Mouse (Mus musculus) gastrocnemius, adult 2 months (tissue): ENCODE measurements around the gene Gm10382. TPM values are rescaled to one million over a fixed set of nuclear protein-coding genes. Genes with fewer than 3 reads are reported as not detected.
A peak's percentile ranks its signal among the peaks of the same experiment; 100 is the strongest.

Experiments used
- DNase-seq: peaks from one replicate; pipeline ENCODE4 v3.0.0; 2022
- H3K27ac ChIP-seq: fragments of 200-600 bp; 2 replicates; pipeline ENCODE4 v1.8.1; 2022; ENCODE audit warnings: mild to moderate bottlenecking
- H3K4me3 ChIP-seq: fragments of 200-600 bp; 2 replicates; pipeline ENCODE4 v1.8.1; 2022; ENCODE audit warnings: mild to moderate bottlenecking, moderate library complexity
- CTCF ChIP-seq: fragments of 200-600 bp; IDR thresholded peaks from 2 replicates; pipeline ENCODE4 v1.8.1; 2022; ENCODE audit warnings: antibody characterized with exemption, mild to moderate bottlenecking, moderate library complexity
- intact Hi-C: fragments of 180-260 bp; cut with DNase I; formaldehyde crosslinking; loops from one replicate; pipeline ENCODE4 v1.15.1; 2025
- long read RNA-seq, 2 experiments: library from polyadenylated mRNA; stranded (forward); transcript quantifications; one replicate each; pipeline ENCODE4 v2.0.0; 2021
- total RNA-seq, 2 experiments: library from RNA; stranded (reverse); gene quantifications; 2 replicates each; pipeline ENCODE4 v1.2.3; 2021

Gene Gm10382
- total RNA-seq: not detected
- long read RNA-seq, experiment 1: 0 reads
- long read RNA-seq, experiment 2: 0 reads

DNA sequence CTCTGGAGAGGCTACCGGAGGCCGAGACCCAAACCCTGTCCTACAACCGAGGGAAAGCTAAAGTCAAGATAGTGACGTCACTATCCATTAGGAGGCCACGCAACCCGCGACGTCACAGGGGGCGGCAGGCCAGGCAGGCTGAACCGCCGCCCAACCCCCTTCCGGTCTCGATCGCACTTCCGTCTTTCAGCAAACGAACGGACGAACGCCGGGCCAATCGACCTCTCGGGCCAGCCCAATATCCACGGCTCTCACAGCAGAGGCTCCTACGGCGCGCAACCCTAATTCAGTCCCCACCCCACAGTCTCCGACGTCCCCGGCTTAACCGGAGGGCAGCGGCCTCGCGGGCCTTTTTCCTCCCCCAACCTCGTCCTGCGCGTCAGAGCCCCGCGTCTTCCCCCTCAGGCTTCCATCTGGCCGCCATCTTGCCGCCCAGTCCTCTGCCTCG, at the start of gene Gm10382:
TSS of gene Gm10382 (plus strand) at position 192 of the 448 bp plus-strand sequence.
- Histone ChIP-seq H3K4me3 (peak within 1 kb of the TSS; percentile 81), H3K27ac (peak within 1 kb of the TSS; percentile 98)
- peak; percentile 91 for DNase-seq
- TF ChIP-seq CTCF: no peak
- intact Hi-C loops: loop anchor here (2.0 kb wide), 1 partner anchor 16 kb away; no protein-coding TSS in a partner anchor

DNA sequence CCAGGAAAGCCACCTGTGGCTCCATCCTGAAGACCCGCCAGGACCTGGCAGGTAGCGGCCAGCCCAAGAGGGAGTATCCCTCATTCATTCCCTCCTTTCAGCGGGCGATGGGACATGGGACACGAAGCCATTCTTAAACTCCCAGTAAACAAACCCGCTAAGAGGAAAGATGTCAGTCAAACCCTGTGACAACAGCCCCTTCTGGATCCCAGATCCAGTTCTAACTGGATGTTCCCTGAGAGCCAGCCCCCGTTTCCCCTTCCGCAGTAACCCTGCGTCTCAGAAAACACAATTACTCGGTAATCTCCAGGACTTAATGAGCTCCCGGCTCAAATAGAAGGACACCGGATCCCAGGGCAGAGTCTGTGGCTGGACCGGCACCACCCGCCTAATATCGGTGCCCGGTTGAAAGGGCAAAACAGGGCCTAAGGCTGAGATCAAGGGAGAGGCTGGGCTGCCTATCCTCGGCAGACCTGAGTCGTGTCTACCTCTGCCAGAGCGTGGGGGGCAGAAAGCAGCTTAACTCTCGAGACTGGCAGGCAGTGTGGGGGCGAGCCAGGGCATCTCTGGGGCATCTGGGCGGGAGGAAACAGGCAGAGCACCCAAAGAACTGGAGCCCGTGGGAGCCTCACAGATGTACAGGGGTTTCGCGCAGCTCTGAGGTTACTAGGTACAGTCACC, 49.1 kb upstream of the Gm10382 start:
- intact Hi-C loops: no loop called here
- TF ChIP-seq CTCF: no peak
- Histone ChIP-seq H3K4me3 (peak overlapping the region; percentile 87), H3K27ac (peak overlapping the region; percentile 86)
- DNase-seq: no peak

DNA sequence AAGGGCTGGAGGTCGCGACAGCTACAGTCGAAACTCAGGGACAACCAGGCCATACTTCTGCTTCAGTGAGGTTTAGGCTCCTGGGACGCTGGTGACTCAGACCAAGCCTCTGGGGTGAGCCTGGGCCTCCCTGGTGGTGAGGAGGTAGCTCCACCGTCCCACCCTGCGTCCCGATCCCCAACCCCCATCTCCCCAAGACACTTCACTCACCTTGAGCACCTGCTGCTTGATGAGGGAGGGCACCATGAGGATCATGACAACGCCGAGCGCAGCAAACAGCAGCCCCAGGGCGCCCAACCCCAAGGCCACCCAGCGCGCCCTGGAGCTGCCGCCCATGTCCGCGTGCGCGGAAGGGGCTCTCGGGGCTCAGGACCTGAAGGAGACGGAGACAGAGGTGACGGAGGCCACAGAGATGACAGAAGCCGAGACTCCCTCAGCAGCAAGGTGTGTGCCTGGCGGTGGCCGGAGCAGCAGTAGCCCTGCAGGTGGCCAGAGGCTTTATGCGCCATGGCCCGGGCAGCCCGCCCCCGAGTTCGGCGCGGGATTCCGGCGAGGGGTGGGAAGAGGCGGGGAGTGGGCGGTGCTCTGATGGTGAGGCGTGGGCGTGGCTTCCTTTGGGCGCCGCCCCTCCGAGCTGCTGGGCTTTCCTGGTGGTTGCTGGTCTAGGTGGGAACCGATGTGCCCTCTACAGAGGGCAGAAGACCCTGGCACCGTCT, 48.4 kb upstream of the Gm10382 start, which contains the start of gene Scarb1:
TSS of gene Scarb1 (minus strand) at position 548 of the 716 bp plus-strand sequence.
- peak; percentile 88 for DNase-seq
- intact Hi-C loops: no loop called here
- peak within 1 kb of the TSS; percentile 86 for H3K27ac ChIP-seq
- TF ChIP-seq CTCF: no peak
- peak within 1 kb of the TSS; percentile 87 for H3K4me3 ChIP-seq

DNA sequence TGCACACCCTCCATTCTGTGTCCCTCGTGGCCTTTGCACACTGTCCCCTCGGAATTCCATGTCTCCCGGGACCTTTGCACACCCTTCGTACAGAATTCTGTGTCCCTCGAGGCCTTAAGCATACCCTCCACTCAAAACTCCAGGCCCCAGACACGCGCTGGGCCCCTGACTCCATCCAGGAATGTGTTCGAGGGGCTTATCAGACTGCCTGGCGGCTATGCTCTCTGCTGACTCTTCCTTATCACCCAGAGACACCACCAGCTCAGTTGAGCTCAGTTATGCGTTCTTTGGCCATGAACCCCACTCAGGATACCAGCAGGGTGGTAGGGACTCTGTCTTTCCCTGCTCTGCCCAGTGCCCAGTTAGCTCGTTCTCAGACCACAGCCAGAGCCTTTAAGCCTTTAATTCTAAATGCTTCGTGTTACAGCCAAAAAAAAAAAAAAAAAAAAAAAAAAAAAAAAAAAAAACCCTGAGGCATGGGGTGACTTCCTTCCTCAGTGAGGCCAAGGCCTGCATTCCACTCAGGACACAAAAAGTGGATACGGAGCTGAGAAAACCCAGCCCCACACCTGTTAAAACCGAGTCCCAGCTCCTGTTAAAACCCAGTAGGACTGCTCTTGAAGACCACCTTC, 47.5 kb upstream of the Gm10382 start:
- peak overlapping the region; percentile 86; the same call in 1 of the 2 replicates for H3K27ac ChIP-seq
- H3K4me3 ChIP-seq: peak overlapping the region; percentile 87
- DNase-seq: peak; percentile 13
- TF ChIP-seq CTCF: no peak
- intact Hi-C loops: no loop called here

DNA sequence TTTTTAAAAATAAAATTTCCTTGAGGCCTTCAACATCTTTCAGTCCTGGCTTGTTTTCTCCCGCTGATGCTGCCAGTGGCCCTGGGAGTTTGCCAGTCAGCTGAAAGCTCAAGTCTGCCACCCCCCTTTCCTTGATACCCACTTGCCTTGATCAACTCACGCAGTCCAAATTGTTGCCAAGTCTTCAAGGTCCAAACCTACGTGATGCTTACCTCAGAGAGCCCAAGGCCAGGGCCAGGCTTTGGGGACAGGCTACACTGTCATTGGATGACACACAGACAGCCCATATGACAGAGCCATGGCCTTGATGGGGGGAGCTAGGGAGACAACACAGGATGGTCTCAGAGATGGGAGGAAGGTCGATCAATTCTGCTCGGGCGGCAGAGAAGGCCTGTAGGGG, 44.8 kb upstream of the Gm10382 start:
- intact Hi-C loops: no loop called here
- no peak for TF ChIP-seq CTCF
- Histone ChIP-seq H3K4me3 (no peak overlapping the region), H3K27ac (no peak overlapping the region)
- peak; percentile 12 for DNase-seq

DNA sequence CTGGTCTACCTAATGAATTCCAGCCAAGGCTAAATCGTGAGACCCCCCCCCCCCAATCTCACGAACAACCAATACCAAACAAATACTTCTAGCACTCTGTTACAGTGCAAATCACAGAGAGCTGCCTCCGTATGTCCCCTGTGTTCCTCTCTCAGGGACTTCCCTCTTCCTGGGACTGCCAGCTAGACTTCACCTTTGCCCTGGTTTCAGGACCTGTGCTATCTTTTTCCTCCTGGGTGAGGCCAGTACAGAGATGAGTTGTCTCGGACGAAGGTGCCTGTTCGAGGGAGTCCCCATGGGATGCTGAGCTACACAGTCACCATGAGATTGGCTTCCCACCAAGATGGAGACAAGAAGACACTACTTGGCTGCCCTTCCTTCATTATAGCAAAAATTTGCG, 41.1 kb upstream of the Gm10382 start:
- intact Hi-C loops: no loop called here
- H3K4me3 ChIP-seq: no peak overlapping the region
- no peak for TF ChIP-seq CTCF
- H3K27ac ChIP-seq: no peak overlapping the region
- no peak for DNase-seq

DNA sequence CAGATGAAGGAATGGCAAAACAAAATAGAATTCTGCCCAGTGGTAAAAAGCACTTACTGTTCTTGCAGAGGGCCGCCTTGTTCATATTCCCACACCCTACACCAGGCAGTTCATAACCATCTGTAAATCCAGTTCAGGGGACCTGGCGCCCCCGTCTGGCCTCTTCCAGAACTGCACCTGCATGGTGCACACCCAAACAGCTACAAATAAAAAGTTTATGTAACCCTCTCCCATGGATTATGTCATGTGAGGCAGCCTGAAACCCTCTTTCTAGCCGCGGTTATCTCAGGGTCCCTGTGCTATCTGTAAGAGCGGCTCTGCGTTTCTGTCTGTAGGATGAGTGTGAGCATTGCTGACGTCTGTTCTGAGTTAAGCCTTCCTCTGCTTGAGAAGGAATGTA, 40.6 kb upstream of the Gm10382 start:
- Histone ChIP-seq H3K4me3 (no peak overlapping the region), H3K27ac (no peak overlapping the region)
- DNase-seq: peak; percentile 67
- peak; percentile 85 for TF ChIP-seq CTCF
- intact Hi-C loops: no loop called here

DNA sequence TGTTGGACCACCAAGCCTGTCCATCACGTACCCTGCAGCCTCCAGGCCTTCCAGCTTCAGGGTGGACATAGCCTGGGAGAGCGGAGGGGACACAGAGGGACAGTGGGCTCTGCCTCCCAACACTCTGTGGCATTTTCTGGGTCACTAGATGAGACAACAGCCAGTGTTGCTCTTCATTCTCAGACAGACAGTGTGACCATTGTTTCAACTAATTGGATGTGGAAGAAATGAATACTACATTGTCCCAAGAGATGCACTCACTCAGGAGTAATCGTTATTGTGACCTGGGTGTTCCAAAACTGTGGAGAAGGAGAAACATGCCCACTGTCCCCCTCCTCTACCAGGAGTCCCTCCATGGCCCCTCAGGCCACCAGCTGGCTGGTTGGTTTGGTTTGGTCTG, 39.7 kb upstream of the Gm10382 start:
- Histone ChIP-seq H3K27ac (no peak overlapping the region), H3K4me3 (no peak overlapping the region)
- intact Hi-C loops: no loop called here
- no peak for TF ChIP-seq CTCF
- no peak for DNase-seq

DNA sequence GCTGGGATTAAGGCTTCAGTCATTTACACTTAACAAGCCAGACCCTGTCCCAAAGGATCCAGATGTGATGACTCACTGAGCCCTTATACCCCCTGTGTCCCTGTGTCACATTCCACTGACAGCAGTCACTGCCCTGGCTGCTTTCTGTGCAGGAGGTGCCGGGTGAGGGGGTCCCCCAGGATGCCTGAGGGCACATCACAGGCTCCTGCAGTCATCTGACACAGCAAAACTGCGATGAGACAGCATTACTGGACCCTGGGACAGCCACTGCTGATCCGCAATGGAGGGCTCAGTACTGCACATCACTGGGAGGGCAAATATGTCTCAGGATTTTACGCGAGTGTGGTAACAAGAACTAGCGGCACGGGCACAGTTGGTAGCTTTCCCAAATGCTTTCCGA, 38.1 kb upstream of the Gm10382 start:
- Histone ChIP-seq H3K27ac (no peak overlapping the region), H3K4me3 (no peak overlapping the region)
- no peak for DNase-seq
- intact Hi-C loops: no loop called here
- TF ChIP-seq CTCF: no peak

DNA sequence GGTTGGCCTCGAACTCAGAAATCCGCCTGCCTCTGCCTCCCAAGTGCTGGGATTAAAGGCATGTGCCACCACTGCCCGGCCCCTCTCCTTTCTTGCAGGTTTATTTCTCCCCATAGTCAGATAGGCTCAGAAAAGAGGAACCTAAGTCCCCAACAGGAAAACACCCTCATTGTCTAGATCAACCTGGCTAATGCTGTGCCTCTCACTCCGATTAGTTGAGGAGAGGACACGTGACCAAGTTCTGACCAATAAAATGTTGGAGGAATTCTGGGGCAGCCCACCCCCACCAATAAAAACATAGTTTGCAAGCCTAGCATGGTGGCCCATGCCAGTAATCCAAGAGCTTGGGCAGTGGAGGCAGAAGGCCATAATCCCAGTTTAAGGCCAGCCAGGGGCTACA, 37.2 kb upstream of the Gm10382 start:
- H3K27ac ChIP-seq: no peak overlapping the region
- H3K4me3 ChIP-seq: no peak overlapping the region
- no peak for DNase-seq
- no peak for TF ChIP-seq CTCF
- intact Hi-C loops: no loop called here

DNA sequence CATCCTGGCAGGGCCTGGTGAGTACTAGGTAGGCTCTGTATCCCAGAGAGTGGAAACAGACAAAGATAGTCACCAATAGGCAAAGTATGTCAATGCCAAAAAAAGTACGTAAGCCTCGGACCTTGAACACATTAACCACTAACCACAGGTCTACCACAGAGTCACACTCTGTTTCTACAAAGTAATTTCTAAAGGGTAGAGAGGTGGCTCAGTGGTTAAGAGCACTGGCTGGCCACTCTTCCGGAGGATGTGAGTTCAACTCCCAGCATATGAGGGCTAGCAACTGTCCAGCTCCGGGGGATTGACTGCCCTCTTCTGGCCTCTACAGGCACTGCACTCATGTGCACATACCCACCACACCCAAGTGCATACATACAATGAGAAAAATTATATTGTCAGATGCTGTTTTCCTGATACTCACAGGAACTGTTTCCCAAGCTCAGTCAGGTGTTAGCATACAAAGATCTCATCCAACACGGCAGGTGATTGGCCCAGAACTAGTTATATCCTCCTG, 36.3 kb upstream of the Gm10382 start:
- no peak for DNase-seq
- H3K27ac ChIP-seq: no peak overlapping the region
- H3K4me3 ChIP-seq: no peak overlapping the region
- intact Hi-C loops: no loop called here
- peak; percentile 4; the same call in 1 of the 2 replicates for TF ChIP-seq CTCF

DNA sequence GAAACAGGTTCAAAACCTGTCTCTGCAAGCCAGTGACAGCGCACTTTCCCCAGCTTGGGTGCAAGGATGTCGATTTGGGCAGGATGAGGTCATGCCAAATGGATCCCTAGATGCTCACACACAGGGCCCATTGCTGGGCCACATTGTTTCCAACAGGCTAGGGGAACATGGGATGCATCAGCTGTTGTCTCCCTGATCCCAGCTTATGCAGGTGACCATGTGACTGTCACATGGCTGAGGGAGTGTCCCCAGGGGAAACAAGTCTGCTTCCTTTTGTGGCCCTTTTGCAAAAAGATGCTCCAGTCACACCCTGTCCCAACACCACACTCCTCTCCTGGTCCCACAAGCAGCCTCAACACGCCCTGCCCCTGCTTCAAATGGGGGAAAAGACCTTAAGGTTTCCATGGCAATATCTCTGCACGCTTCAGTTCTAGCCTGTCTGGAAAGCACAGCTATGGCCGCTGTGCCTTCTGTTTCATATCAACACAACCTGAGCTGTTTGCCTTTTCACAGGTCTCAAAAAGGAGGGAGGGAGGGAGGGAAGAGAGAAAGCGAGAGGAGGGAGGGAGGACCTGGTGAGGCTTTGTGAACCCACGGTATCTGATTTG, 34.1 kb upstream of the Gm10382 start:
- DNase-seq: no peak
- Histone ChIP-seq H3K4me3 (no peak overlapping the region), H3K27ac (no peak overlapping the region)
- intact Hi-C loops: no loop called here
- no peak for TF ChIP-seq CTCF
